Mouse (Mus musculus) CH12.LX (cell line): ENCODE data around the gene Sptbn2. TPM values are rescaled to one million over a fixed set of nuclear protein-coding genes. Genes with fewer than 3 reads are reported as not detected.

Experiments
- DNase-seq: peaks from one replicate; pipeline ENCODE4 v3.0.0-alpha.2; 2013; ENCODE audit errors: extremely low read depth
- H3K27ac ChIP-seq: 2 replicates; pipeline ENCODE4 v1.5.1; 2012; ENCODE audit warnings: low read depth, mild to moderate bottlenecking, control low read depth, moderate library complexity; ENCODE audit not compliant: insufficient read depth
- H3K27me3 ChIP-seq: replicated peaks from 2 replicates; pipeline ENCODE3; 2012; ENCODE audit warnings: inconsistent platforms
- H3K36me3 ChIP-seq, 2 experiments: replicated peaks in 1 of 2; 2 replicates each; pipeline versions ENCODE3 to v1.6.1; 2012; ENCODE audit warnings: inconsistent platforms in 1 of 2, low read length in 1 of 2, mild to moderate bottlenecking in 1 of 2, mixed read lengths in 1 of 2, moderate library complexity in 1 of 2; ENCODE audit not compliant: control insufficient read depth in 1 of 2, insufficient read depth in 1 of 2
- H3K4me1 ChIP-seq, 2 experiments: 2 replicates each; pipeline ENCODE4 v1.6.1; 2012; ENCODE audit warnings: inconsistent platforms in 1 of 2, moderate library complexity in 1 of 2; ENCODE audit not compliant: insufficient read depth in 2 of 2, control insufficient read depth in 1 of 2
- H3K4me2 ChIP-seq: 2 replicates; pipeline ENCODE4 v1.6.1; 2012; ENCODE audit warnings: low read depth, mild to moderate bottlenecking, control low read depth; ENCODE audit not compliant: poor library complexity, insufficient read depth, severe bottlenecking
- H3K4me3 ChIP-seq, 3 experiments: fragments of 150-350 bp in 1 of 3; sonication (generic) in 1 of 3; replicated peaks in 1 of 3; 2 replicates each; pipeline versions ENCODE3 to v1.5.1; 2011 to 2012; ENCODE audit warnings: low read depth in 2 of 3, low read length in 2 of 3, mild to moderate bottlenecking in 2 of 3, moderate library complexity in 2 of 3, control low read depth in 1 of 3, improper control_type of control experiment in 1 of 3, inconsistent platforms in 1 of 3, mixed read lengths in 1 of 3; ENCODE audit not compliant: poor library complexity in 1 of 3
- H3K79me2 ChIP-seq: replicated peaks from 2 replicates; pipeline ENCODE4 v1.6.1; 2012; ENCODE audit warnings: mild to moderate bottlenecking, moderate library complexity; ENCODE audit not compliant: control insufficient read depth, poor library complexity, insufficient read depth, severe bottlenecking; ENCODE audit errors: extremely low read depth
- H3K9ac ChIP-seq: 2 replicates; pipeline ENCODE4 v1.6.1; 2012; ENCODE audit warnings: low read depth, mild to moderate bottlenecking, control low read depth, moderate library complexity; ENCODE audit not compliant: insufficient read depth
- H3K9me3 ChIP-seq: replicated peaks from 2 replicates; pipeline ENCODE3; 2012; ENCODE audit warnings: low read length, inconsistent platforms, mixed read lengths
- CHD2 ChIP-seq: IDR thresholded peaks from 2 replicates; pipeline ENCODE4 v1.6.1; 2011; ENCODE audit warnings: low read length, improper control_type of control experiment
- CTCF ChIP-seq, 2 experiments: IDR thresholded peaks in 1 of 2; conservative IDR thresholded peaks in 1 of 2; 2 replicates each; pipeline ENCODE4 v1.5.1; 2011 to 2012; ENCODE audit warnings: low read depth in 2 of 2, low read length in 2 of 2, improper control_type of control experiment in 1 of 2, inconsistent platforms in 1 of 2, mild to moderate bottlenecking in 1 of 2, moderate library complexity in 1 of 2
- ELF1 ChIP-seq: IDR thresholded peaks from 2 replicates; pipeline ENCODE4 v1.6.1; 2014; ENCODE audit warnings: low read depth, mild to moderate bottlenecking, inconsistent platforms, low read length, improper control_type of control experiment
- ETS1 ChIP-seq: conservative IDR thresholded peaks from 2 replicates; pipeline ENCODE4 v1.6.1; 2012; ENCODE audit warnings: low read depth, mild to moderate bottlenecking, inconsistent platforms, low read length, improper control_type of control experiment, moderate library complexity
- HCFC1 ChIP-seq: IDR thresholded peaks from 2 replicates; pipeline ENCODE4 v1.6.1; 2012; ENCODE audit warnings: low read depth, mild to moderate bottlenecking, inconsistent platforms, low read length, improper control_type of control experiment
- IRF4 ChIP-seq: IDR thresholded peaks from 2 replicates; pipeline ENCODE4 v1.6.1; 2014; ENCODE audit warnings: low read depth, mild to moderate bottlenecking, inconsistent platforms, low read length, improper control_type of control experiment
- JUN ChIP-seq: IDR thresholded peaks from 2 replicates; pipeline ENCODE4 v1.6.1; 2011; ENCODE audit warnings: low read depth, mild to moderate bottlenecking, low read length, improper control_type of control experiment, moderate library complexity; ENCODE audit not compliant: insufficient read depth
- JUND ChIP-seq: conservative IDR thresholded peaks from 2 replicates; pipeline ENCODE4 v1.6.1; 2011; ENCODE audit warnings: low read depth, low read length, improper control_type of control experiment
- MAFK ChIP-seq: IDR thresholded peaks from 2 replicates; pipeline ENCODE4 v1.6.1; 2011; ENCODE audit warnings: low read length, improper control_type of control experiment; ENCODE audit not compliant: insufficient replicate concordance
- MAX ChIP-seq: IDR thresholded peaks from 2 replicates; pipeline ENCODE4 v1.6.1; 2011; ENCODE audit warnings: low read length, improper control_type of control experiment
- MEF2A ChIP-seq: IDR thresholded peaks from 2 replicates; pipeline ENCODE4 v1.6.1; 2014; ENCODE audit warnings: low read depth, mild to moderate bottlenecking, inconsistent platforms, low read length, improper control_type of control experiment, borderline replicate concordance
- MYC ChIP-seq: IDR thresholded peaks from 2 replicates; pipeline ENCODE4 v1.6.1; 2011; ENCODE audit warnings: low read depth, mild to moderate bottlenecking, improper control_type of control experiment, low read length
- PAX5 ChIP-seq: IDR thresholded peaks from 2 replicates; pipeline ENCODE4 v1.6.1; 2012; ENCODE audit warnings: low read length, inconsistent platforms, mixed read lengths
- RAD21 ChIP-seq: IDR thresholded peaks from 2 replicates; pipeline ENCODE4 v1.6.1; 2011; ENCODE audit warnings: low read depth, mild to moderate bottlenecking, low read length, improper control_type of control experiment, moderate library complexity
- RCOR1 ChIP-seq: conservative IDR thresholded peaks from 2 replicates; pipeline ENCODE4 v1.6.1; 2012; ENCODE audit warnings: low read depth, mild to moderate bottlenecking, inconsistent platforms, low read length, improper control_type of control experiment
- SIN3A ChIP-seq: IDR thresholded peaks from 2 replicates; pipeline ENCODE4 v1.6.1; 2012; ENCODE audit warnings: low read length, improper control_type of control experiment, inconsistent platforms
- SMC3 ChIP-seq: IDR thresholded peaks from 2 replicates; pipeline ENCODE4 v1.6.1; 2011; ENCODE audit warnings: low read depth, low read length, improper control_type of control experiment
- TCF12 ChIP-seq: IDR thresholded peaks from 2 replicates; pipeline ENCODE4 v1.6.1; 2014; ENCODE audit warnings: low read depth, mild to moderate bottlenecking, inconsistent platforms, low read length, improper control_type of control experiment
- UBTF ChIP-seq: IDR thresholded peaks from 2 replicates; pipeline ENCODE4 v1.6.1; 2012; ENCODE audit warnings: low read depth, mild to moderate bottlenecking, inconsistent platforms, low read length, improper control_type of control experiment, moderate library complexity
- USF1 ChIP-seq: IDR thresholded peaks from 2 replicates; pipeline ENCODE4 v1.6.1; 2014; ENCODE audit warnings: low read depth, mild to moderate bottlenecking, inconsistent platforms, low read length, improper control_type of control experiment
- USF2 ChIP-seq: conservative IDR thresholded peaks from 2 replicates; pipeline ENCODE4 v1.6.1; 2011; ENCODE audit warnings: low read depth, low read length, improper control_type of control experiment
- ZC3H11A ChIP-seq: IDR thresholded peaks from 2 replicates; pipeline ENCODE4 v1.6.1; 2012; ENCODE audit warnings: low read depth, mild to moderate bottlenecking, inconsistent platforms, low read length, improper control_type of control experiment
- ZKSCAN1 ChIP-seq: IDR thresholded peaks from 2 replicates; pipeline ENCODE4 v1.6.1; 2012; ENCODE audit warnings: low read depth, inconsistent platforms, low read length, improper control_type of control experiment, borderline replicate concordance
- dilution Hi-C: fragments of 300-500 bp; cut with MboI; formaldehyde crosslinking; loops from 2 replicates; pipeline ENCODE4 v1.14.3; 2020; ENCODE audit warnings: low sequenced_read_pairs; ENCODE audit not compliant: extremely low pct_unique_long_range_greater_than_20kb, extremely low pct_ligation_motif_present
- in situ Hi-C: fragments of 300-500 bp; cut with MboI; formaldehyde crosslinking; loops from 3 replicates; pipeline ENCODE4 v1.14.3; 2019; ENCODE audit warnings: low sequenced_read_pairs, low pct_ligation_motif_present, low pct_unique_long_range_greater_than_20kb, mixed read lengths
- polyA plus RNA-seq: library from polyadenylated mRNA; unstranded; fragments of >175 nt; gene quantifications from 2 replicates; pipeline ENCODE4 v1.2.1, GENCODE M21; 2012; ENCODE audit warnings: low read depth; ENCODE audit not compliant: insufficient read length
- total RNA-seq, 2 experiments: library from RNA; depleted of rRNA; stranded (reverse); fragments of 300-350 nt in 1 of 2; fragments of >200 nt in 1 of 2; gene quantifications; 2 replicates each; pipeline ENCODE4 v1.2.3; 2012 to 2014

Gene Sptbn2
- total and polyA plus RNA-seq, 3 experiments, result 0.08 to 2.7 (median 0.24) TPM

DNA sequence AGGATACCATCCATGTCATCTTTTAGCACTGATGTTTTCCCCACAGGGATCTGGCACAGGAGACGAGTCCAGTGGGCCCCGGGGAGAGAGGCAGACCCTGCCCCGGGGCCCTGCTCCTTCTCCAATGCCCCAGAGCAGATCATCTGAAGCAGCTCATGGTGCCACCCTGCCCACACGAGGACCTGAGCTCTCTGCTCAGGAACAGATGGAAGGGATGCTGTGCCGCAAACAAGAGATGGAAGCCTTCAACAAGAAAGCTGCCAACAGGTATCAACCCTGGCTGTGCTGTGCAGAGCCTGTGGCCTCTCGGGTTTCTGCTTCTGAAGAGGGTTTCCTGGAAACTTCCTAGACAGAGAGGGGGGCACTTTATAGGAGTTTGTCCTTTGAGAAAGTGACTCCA is 39.0 kb downstream of the Sptbn2 start:
- in situ Hi-C loops, result loop anchor here (10.0 kb wide), 1 partner anchor 55 kb away; the partner anchor contains the start of gene Gm960
- no peak for TF ChIP-seq PAX5
- TF ChIP-seq USF1, result no peak
- no peak for TF ChIP-seq MAFK
- TF ChIP-seq IRF4, result no peak
- TF ChIP-seq RCOR1, result no peak
- TF ChIP-seq HCFC1, result no peak
- TF ChIP-seq MEF2A, result no peak
- TF ChIP-seq, all 38 proteins: peak for 0
- Histone ChIP-seq H3K9ac (no peak overlapping the region), H3K27me3 (no peaks in the 10 kb centered on the region), H3K4me2 (no peak overlapping the region), H3K4me1 (no peaks in the 10 kb centered on the region), H3K79me2 (no peaks in the 10 kb centered on the region), H3K4me3 (no peak overlapping the region), H3K36me3 (peaks cover 0 to 3% of the 10 kb centered on the region in 2 experiments), H3K27ac (no peak overlapping the region), H3K9me3 (no peaks in the 10 kb centered on the region)
- dilution Hi-C loops, result no loop called here
- no peak for DNase-seq

DNA sequence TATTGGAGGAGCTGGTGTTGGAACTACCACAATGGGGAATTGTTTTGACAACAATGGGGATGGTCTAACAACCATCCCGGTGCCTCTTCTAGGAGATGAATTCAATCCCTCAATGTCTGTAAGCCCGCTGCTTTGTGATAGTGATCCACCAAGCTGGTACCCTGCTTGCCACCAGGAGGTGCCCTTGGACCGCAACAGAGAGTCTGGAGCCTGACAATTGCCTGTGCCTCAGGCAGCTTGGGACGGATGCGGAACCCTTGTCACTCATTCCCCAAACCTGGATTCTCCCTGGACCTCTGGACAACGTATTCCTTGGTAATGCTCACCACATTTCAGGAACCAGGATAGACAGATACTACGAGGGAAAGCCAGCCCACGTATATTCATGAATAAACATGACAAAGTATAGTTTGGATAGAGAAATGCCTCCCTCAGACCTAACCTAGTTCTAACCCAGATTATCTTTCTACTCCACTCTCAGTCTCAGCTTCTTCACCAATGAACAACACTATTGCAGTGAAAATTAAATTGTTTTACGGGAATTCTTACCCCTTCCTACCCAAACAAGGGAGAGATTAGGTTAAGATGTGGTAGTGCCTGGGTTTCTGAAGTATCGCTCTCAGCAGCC is 44.7 kb downstream of the Sptbn2 start:
- Histone ChIP-seq H3K27me3 (no peaks in the 10 kb centered on the region), H3K79me2 (peaks cover 12% of the 10 kb centered on the region; the same call in 1 of the 2 replicates), H3K4me2 (peak overlapping the region; percentile 63; the same call in 1 of the 2 replicates), H3K9ac (peak overlapping the region; percentile 54; the same call in 1 of the 2 replicates), H3K4me1 (peaks cover 0 to 28% of the 10 kb centered on the region in 2 experiments; a peak in 2 of 4 replicates), H3K4me3 (peak overlapping the region; percentile 66 to 71 (median 69)), H3K27ac (peak overlapping the region; percentile 68), H3K9me3 (no peaks in the 10 kb centered on the region), H3K36me3 (peaks cover under 1 to 20% of the 10 kb centered on the region in 2 experiments)
- in situ Hi-C loops, result loop anchor here (5.0 kb wide), 1 partner anchor 87 kb away; no protein-coding TSS in a partner anchor
- TF ChIP-seq MAFK (no peak), RAD21 (peak; percentile 98), IRF4 (0 out of 2 replicates have a peak, but pooled peaks have one; percentile 43), SIN3A (peak; percentile 58; the same call in 1 of the 2 replicates), MYC (no peak), ETS1 (no peak), CTCF (conservative IDR thresholded peaks at IDR 0.05 in 1 of 2, IDR thresholded peaks at IDR 0.05 in 1 of 2; ENCODE audit: low read depth in 2 of 2, low read length in 2 of 2) (peak; percentile 79 to 97), JUND (no peak), MAX (no peak), CHD2 (no peak), SMC3 (peak; percentile 94), TCF12 (peak; percentile 39; the same call in 1 of the 2 replicates), ZKSCAN1 (no peak), HCFC1 (no peak), UBTF (no peak), USF2 (no peak), ZC3H11A (peak; percentile 69), ELF1 (peak; percentile 42; the same call in 1 of the 2 replicates), MEF2A (no peak), JUN (no peak)
- dilution Hi-C loops, result no loop called here
- DNase-seq, result peak; percentile 88
